Mouse (Mus musculus) adrenal gland, adult 2 months (tissue): ENCODE measurements around the gene Slc1a7. TPM values are rescaled to one million over a fixed set of nuclear protein-coding genes. Genes with fewer than 3 reads are reported as not detected.

Experiments used
- DNase-seq: peaks from one replicate; pipeline ENCODE4 v3.0.0; 2021
- polyA plus RNA-seq: library from polyadenylated mRNA; depleted of rRNA; stranded (reverse); fragments of >200 nt; gene quantifications from 2 replicates; pipeline ENCODE4 v1.2.3, GENCODE M21; 2012; rRNA removed
- total RNA-seq, 2 experiments: library from RNA; stranded (reverse); gene quantifications; 2 replicates each; pipeline ENCODE4 v1.2.3; 2021

Slc1a7 gene
- total and polyA plus RNA-seq, 3 experiments, result 0.20 to 0.48 (median 0.20) TPM

DNA sequence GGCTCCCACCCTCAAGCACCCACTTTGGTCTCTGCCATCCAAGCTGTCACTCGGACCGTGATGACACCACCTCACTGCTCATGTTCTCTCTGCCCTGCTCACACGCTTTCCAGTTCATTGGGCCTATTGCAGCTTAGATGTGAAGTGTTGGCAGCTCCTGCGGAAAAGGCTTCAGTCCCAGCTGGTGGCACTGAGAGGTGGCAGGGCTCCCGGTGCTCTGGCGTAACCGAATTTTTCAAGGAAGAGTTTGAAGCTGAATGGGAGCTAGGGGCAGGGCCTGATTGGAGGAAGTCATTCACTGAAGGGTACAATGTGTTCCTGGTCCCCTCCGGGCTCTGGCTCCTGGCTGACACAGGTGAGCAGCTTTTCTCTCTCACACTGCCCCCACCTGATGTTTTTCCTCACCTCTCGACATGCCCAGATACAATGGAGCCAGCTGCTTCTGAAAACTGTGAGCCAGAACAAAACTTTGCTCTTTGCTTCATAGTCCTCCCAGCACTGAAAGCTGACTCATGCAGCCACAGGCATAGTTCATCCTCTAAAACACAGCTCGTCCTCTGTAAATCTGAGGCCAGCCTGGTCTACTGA lies 83.6 kb downstream of the Slc1a7 start:
- DNase-seq, result no peak

DNA sequence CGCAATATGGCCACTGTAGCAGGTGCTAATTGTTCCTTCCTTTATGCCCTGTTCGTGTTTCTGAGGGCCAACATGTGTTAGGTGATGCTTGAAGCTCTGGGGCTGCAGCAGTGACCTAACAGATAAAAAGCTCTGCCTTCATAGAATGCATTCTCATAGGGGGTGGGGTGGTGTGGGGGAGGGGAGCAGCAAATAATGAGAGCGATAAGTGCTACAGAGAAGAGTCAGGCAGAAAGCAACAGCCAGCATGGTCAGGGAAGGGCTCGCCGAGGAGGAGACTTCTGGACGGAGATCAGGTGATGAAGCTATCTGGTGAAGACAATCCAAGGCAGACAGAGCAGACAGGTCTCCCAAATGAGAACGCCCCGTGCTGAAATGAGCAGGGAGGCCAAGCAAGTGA lies 84.5 kb downstream of the Slc1a7 start:
- no peak for DNase-seq

DNA sequence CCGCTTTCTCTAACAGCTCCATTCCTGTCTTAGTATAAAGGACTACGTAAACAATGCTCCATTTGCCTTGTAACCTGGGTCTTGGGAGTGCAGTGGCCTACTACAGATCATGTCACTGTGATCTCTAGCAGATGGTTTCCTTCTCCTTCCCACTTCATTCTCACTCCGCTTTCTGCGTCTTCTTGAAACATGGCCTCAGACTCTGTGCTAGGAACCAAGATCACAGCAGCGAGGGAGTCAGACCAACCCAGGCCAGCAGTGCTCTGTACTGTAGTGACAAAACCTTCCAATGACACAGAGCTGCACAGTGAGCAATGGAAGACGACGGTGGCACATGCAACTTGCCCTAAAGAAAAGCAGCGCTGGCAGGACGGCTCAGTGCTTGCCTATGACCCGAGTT lies 87.7 kb downstream of the Slc1a7 start:
- DNase-seq, result no peak

DNA sequence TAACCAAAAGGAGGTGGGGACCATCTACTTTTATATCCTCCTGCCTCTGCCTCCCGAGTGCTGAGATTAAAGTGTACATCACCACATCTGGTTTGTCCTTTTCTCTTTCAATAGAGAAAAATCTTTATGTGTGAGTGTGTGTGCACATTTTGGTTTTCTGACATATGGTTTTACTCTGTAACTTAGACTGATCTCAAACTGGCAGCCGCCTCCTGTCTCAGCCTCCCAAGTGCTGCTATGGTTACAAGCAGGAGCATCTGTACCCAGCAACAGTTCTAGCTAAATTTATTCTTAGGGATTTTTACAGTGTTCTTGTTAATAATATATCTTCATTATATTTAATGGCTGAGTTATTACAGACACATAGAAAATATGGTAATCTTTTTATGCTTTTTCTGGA lies 89.1 kb downstream of the Slc1a7 start:
- no peak for DNase-seq

DNA sequence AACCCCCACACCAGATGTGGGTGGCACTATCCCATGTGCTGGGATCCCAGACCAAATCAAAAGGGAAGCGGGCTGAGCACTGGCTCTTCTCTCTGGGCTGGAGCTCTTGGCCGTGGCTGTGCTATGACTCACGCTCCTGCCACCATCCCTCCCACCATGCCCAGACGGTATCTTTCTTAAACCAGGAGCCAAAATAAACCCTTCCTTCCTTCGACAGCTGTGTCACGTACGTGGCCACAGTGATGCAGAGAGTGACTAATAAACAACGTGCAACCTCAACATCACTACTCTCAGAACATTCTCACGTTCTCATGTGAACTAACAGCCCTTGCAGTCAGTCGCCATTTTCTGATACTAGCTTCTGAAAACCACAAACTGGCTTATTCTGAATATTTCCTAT lies 90.0 kb downstream of the Slc1a7 start:
- peak; percentile 75 for DNase-seq

DNA sequence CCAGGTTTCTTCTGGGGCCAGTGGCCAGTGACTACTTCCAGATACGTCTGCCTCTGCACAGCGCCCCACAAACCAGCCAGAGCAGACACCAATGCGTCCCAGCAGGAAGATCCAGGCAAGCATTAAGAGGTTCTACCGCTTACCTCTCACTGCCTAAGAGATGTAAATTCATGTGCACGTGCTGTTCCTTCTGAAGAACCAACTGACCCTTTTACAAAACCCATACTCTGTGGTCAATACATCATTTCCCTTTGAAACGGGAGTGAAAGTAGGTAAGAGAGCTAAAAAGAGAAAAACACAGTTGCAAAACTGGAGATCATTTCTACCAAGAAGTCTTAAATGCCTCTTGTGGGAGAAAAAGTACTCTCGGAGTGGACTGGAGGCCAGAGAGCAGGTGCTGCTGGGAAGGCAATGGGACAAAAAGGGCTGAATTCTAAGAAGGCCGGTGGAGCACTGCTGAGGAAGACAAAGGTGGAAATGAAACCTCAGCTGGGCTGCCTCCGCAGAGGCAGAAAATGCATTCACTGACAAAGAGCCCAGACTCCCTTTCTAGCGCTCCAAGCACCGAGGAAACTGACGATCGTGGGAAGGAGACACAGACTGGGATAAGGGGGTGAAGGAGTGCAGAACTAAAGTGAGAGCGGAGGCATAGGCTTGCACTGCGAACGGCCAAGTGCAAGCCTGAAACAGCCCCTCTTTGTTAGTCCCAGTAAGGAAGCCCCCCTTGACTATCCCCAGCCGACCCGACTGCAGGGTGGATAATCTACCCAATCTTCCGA lies 91.7 kb downstream of the Slc1a7 start:
- DNase-seq, result no peak

DNA sequence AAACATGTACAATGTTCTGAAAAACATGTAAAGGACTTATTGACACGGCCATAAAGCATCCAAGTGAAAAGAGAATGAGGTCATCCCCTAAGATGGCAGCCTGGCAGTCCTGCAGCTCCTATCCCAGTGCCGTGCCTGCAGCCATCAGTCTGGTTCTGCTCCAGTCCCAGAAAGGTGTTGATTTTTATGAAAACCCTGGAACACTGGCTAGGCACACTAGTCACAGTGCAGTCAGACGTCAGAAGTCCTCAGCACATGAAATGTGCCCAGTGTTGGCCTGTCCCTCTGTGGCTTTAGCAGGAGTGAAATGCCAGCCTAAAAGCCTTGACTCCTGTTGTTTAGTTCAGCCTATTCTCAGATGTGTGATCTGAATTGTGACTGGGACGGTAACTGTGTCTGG lies 92.6 kb downstream of the Slc1a7 start:
- no peak for DNase-seq

DNA sequence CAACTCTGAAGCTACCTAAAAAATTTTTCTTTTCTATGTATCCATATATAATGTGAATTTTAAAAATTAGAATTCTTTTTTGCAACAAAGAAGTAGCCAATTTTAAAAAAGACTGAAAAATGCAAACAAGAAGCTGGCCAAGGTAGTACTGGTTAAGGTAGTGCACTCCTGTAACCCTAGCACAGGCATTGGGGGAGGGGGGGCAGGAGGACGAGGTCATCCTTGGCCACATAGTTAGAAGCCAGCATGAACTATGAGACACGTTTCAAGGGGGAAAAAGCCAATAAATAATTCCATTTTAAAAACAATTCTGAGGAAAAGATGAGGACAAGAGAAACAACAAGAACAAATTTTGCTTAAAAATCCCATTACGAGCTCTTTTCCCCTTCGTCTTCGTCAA lies 94.4 kb downstream of the Slc1a7 start:
- DNase-seq, result no peak

Other genes with a start within 250 kb of the Slc1a7 start
- gene Lrp8, start 166.1 kb upstream of the Slc1a7 start, total RNA-seq, result 1 to 10 TPM; 9.5 to 9.8 TPM
- 14.0 and 15.9 TPM in 2 replicates for gene Lrp8, start 166.1 kb upstream of the Slc1a7 start, polyA plus RNA-seq
- gene Magoh, start 88.6 kb upstream of the Slc1a7 start, total RNA-seq, result 10 to 100 TPM; 70.2 to 77.2 TPM
- 15.2 and 17.8 TPM in 2 replicates for gene Magoh, start 88.6 kb upstream of the Slc1a7 start, polyA plus RNA-seq
- 10 to 100 TPM; 74.1 to 77.3 TPM for gene 0610037L13Rik, start 78.5 kb upstream of the Slc1a7 start, total RNA-seq
- gene 0610037L13Rik, start 78.5 kb upstream of the Slc1a7 start, polyA plus RNA-seq, result 12.9 and 16.2 TPM in 2 replicates
- 100 to 1,000 TPM; 231 to 235 TPM for gene Cpt2, start 44.7 kb upstream of the Slc1a7 start, total RNA-seq
- gene Cpt2, start 44.7 kb upstream of the Slc1a7 start, polyA plus RNA-seq, result 475 and 582 TPM in 2 replicates
- gene Podn, start 128.1 kb downstream of the Slc1a7 start, total RNA-seq, result 10 to 100 TPM in 1 of 2 experiments, 1 to 10 TPM in 1; 8.0 to 17.4 TPM
- gene Podn, start 128.1 kb downstream of the Slc1a7 start, polyA plus RNA-seq, result 17.6 and 21.9 TPM in 2 replicates
- gene Scp2, start 176.7 kb downstream of the Slc1a7 start, total RNA-seq, result 100 to 1,000 TPM; 265 to 443 TPM
- 70.2 and 70.8 TPM in 2 replicates for gene Scp2, start 176.7 kb downstream of the Slc1a7 start, polyA plus RNA-seq
- 10 to 100 TPM; 23.0 to 26.4 TPM for gene Echdc2, start 197.1 kb downstream of the Slc1a7 start, total RNA-seq
- 82.2 and 91.8 TPM in 2 replicates for gene Echdc2, start 197.1 kb downstream of the Slc1a7 start, polyA plus RNA-seq
- 1 to 10 TPM in 1 of 2 experiments, under 1 TPM in 1; 0.32 to 3.8 TPM for gene Zyg11a, start 249.7 kb downstream of the Slc1a7 start, total RNA-seq
- gene Zyg11a, start 249.7 kb downstream of the Slc1a7 start, polyA plus RNA-seq, result 0.24 and 0.98 TPM in 2 replicates